Mouse (Mus musculus) myocyte (in vitro differentiated cells): ENCODE measurements at regions not wholly inside any gene's neighbourhood (a gene's known extent, or its start where the extent isn't known, plus 50 kb on each side); places are given as distances from the start of the nearest gene placed in this dataset.

Experiments used
- CEBPB ChIP-seq: IDR thresholded peaks from 2 replicates; pipeline ENCODE4 v1.6.1; 2011; ENCODE audit warnings: mild to moderate bottlenecking, moderate library complexity; ENCODE audit not compliant: poor library complexity, insufficient read depth, severe bottlenecking
- E2F4 ChIP-seq: IDR thresholded peaks from one replicate; pipeline ENCODE4 v1.6.1; 2011; ENCODE audit warnings: mild to moderate bottlenecking, control low read depth, moderate library complexity; ENCODE audit not compliant: insufficient read depth
- MAX ChIP-seq: IDR thresholded peaks from one replicate; pipeline ENCODE4 v1.6.1; 2011; ENCODE audit warnings: low read depth, mild to moderate bottlenecking, control low read depth
- MYOD1 ChIP-seq, 3 experiments: IDR thresholded peaks; one replicate each; pipeline ENCODE4 v1.6.1; 2011; ENCODE audit warnings: control low read depth in 2 of 3, low read depth in 2 of 3, mild to moderate bottlenecking in 2 of 3, moderate library complexity in 1 of 3; ENCODE audit not compliant: insufficient read length in 2 of 3, control insufficient read depth in 1 of 3
- MYOG ChIP-seq, 3 experiments: IDR thresholded peaks; one replicate each; pipeline ENCODE4 v1.6.1; 2011; ENCODE audit warnings: control low read depth in 2 of 3, low read depth in 2 of 3, mild to moderate bottlenecking in 2 of 3; ENCODE audit not compliant: insufficient read length in 2 of 3, control insufficient read depth in 1 of 3, insufficient read depth in 1 of 3
- POLR2A ChIP-seq: IDR thresholded peaks from one replicate; pipeline ENCODE4 v1.6.1; 2011; ENCODE audit warnings: low read depth, mild to moderate bottlenecking, control low read depth, moderate library complexity; ENCODE audit not compliant: insufficient read length
- POLR2AphosphoS2 ChIP-seq: IDR thresholded peaks from one replicate; pipeline ENCODE4 v1.6.1; 2011; ENCODE audit warnings: low read depth, control low read depth; ENCODE audit not compliant: insufficient read length
- REST ChIP-seq: IDR thresholded peaks from one replicate; pipeline ENCODE4 v1.6.1; 2011; ENCODE audit warnings: mild to moderate bottlenecking, control low read depth, moderate library complexity; ENCODE audit not compliant: insufficient read depth, insufficient read length
- SRF ChIP-seq: IDR thresholded peaks from one replicate; pipeline ENCODE4 v1.6.1; 2011; ENCODE audit warnings: low read depth; ENCODE audit not compliant: control insufficient read depth, insufficient read length
- TCF12 ChIP-seq: IDR thresholded peaks from one replicate; pipeline ENCODE4 v1.6.1; 2011; ENCODE audit warnings: mild to moderate bottlenecking, control low read depth; ENCODE audit not compliant: poor library complexity, insufficient read depth, severe bottlenecking
- USF1 ChIP-seq: IDR thresholded peaks from one replicate; pipeline ENCODE4 v1.6.1; 2011; ENCODE audit warnings: low read depth, mild to moderate bottlenecking, control low read depth, moderate library complexity

- TF ChIP-seq MYOD1 (IDR thresholded peaks at IDR 0.05; ENCODE audit: control insufficient read depth in 1 of 3, insufficient read length in 2 of 3, low read depth in 2 of 3) (no peak), TCF12 (no peak), POLR2AphosphoS2 (no peak), POLR2A (no peak), USF1 (no peak), CEBPB (no peak), MYOG (IDR thresholded peaks at IDR 0.05; ENCODE audit: control insufficient read depth in 1 of 3, insufficient read depth in 1 of 3, insufficient read length in 2 of 3, low read depth in 2 of 3) (no peak), MAX (no peak), SRF (no peak), E2F4 (no peak), REST (no peak)
These were observed 787.1 kb downstream of the Tbl1xr1 start for GRCm38 (mm10) chr3:22863595-22863994.
